ENCODE assay signal across 15 mouse cellular contexts in the genomic region with DNA sequence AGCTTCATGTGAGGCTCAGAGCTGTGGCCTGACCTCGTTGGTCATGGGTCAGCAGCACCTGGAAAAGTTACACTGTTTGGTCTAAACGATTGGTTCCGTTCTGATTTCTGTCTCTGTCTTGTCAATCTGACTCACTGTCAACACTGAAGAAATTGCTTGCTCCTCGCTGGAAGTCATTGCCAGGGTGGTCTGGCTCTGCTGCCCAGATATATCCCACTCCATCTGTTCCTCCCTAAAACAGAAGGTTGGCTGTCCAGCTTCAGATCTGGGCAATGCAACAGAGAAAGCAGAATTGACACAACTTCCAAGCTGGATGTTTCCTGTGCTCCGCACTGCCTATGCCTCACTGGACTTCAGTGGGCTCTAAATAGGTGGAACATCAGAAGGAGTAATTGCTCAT.
"Had no signal": no experiment of that assay in that cellular context is flagged by ENCODE, and none has a peak within 500 bp of the region (broad histone marks: within the 10 kb centered on the region; RNA-seq: fewer than 3 reads in every experiment).

No protein-coding gene starts in this region.

- H3K4me3 ChIP-seq: neural tube, embryonic 15.5 days; stomach, embryonic 15.5 days had no signal

- H3K36me3 ChIP-seq: neural tube, embryonic 15.5 days; stomach, embryonic 15.5 days had no signal

- H3K9me3 ChIP-seq: neural tube, embryonic 15.5 days; stomach, embryonic 15.5 days had no signal

- DNase-seq: retina, postnatal 1 day; right cerebral cortex, adult 18-20 months; right cerebral cortex, postnatal 14 days; right cerebral cortex, postnatal 25 days; right cerebral cortex, postnatal 4 days; spleen, adult 18-20 months; thymus, adult 18-20 months; thymus, adult 2 months; thymus, postnatal 14 days; thymus, postnatal 25 days; thymus, postnatal 36 days; thymus, postnatal 4 days had no signal

- H3K27ac ChIP-seq: neural tube, embryonic 15.5 days; stomach, embryonic 15.5 days; stomach, postnatal 0 days had no signal

- H3K4me2 ChIP-seq: neural tube, embryonic 15.5 days; stomach, embryonic 15.5 days had no signal

- H3K4me1 ChIP-seq: neural tube, embryonic 15.5 days; stomach, embryonic 15.5 days had no signal

- H3K27me3 ChIP-seq: neural tube, embryonic 15.5 days; stomach, embryonic 15.5 days had no signal

- H3K9ac ChIP-seq: neural tube, embryonic 15.5 days; stomach, embryonic 15.5 days had no signal
